Mouse (Mus musculus): ENCODE data around the gene Cul5. TPM values are rescaled to one million over a fixed set of nuclear protein-coding genes. Genes with fewer than 3 reads are reported as not detected.

Cul5 gene
- 10 to 100 TPM; 12.2 to 13.7 TPM for total RNA-seq (2023)

GRCm38 (mm10) chr9:53669680-53670219 lies at the start of gene Cul5:
Gene Cul5, minus strand, starts transcription at chr9:53670014.

DNA sequence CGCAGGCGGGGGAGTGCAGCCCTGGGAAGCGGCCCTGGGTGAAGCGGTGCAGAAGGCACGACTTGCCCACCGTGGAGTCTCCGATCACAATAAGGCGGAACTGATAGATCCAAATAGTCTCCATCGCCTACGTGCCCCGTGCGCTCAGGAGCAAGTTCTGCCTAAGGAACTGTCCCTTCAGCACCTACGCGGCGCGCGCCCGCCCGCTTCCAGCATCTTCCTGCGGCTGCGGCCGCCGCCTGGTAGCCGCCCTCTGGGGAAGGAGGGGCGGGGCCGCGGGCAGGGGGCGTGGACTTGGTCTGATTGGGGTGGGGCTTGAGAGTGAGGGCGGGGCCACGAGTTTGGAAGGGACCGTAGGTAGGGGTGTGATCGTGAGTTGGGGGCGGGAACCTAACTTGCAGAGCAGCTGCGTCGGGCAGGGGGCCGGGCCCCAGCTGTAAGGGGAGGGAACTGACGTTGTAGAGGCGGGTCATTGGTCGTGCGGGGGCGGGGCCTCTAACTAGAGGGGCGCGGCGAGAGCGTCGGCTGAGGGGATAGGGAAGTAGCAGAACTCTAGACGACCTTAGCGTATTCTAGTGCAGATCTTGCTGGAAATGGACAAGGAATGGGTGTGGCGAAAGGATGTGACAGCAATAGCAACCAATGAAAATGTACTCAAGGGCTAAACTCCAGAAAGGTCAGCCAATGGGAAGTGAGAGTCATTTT lies 36.3 kb upstream of the Cul5 start, which contains the start of gene Rab39:
Gene Rab39, minus strand, starts transcription at position 241 of the 705 bp plus-strand sequence.

DNA sequence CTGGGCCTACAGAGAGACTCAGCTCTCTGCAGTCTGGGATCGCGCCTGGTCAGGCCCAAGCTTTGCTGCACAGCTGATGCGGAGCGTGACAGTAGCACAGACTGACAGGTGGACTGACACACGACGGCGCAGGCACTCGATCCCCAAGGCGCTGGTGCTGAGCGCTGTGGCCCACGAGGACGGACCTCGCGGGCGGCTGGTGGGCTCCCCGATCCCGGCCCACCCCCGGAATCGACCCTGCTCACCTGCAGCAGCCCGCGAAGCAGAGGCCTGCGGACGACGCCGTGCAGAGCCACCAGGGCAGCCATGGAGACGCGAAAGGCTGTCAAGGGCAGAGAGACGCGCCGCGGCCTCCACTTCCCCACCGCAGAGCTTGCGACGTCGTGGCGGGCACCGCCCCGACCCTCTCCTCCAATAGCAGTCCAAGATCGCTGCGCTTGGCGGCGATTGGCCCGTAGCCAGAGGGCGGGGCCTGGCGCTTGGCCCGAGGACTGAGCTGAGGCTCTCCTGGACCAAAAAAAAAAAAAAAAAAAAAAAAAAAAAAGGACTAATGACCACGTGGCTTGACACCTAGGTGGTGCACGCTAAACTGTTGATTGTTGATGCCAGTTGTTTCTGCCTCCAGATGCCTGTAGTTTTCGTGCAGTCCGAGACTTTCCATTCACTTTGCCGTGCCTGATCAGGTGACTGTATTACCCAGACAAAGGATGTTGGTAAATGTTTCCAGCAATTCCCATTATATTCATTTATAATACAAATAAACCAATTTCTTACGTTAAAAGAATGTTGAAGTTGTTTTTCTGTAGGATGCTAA lies 59.6 kb downstream of the Cul5 start, which contains the start of gene Acat1:
Gene Acat1, minus strand, starts transcription at position 415 of the 814 bp plus-strand sequence.

Other genes starting within 250 kb of the Cul5 start
- 10 to 100 TPM in 1 of 2 experiments, 1 to 10 TPM in 1; 7.2 to 10.2 TPM for gene Atm, start 133.3 kb downstream of the Cul5 start, total RNA-seq (2023)
- gene Npat, start 133.0 kb downstream of the Cul5 start, total RNA-seq (2023): 10 to 100 TPM in 1 of 2 experiments, 1 to 10 TPM in 1; 9.9 to 12.4 TPM
- gene Acat1, start 59.6 kb downstream of the Cul5 start, total RNA-seq (2023): 10 to 100 TPM; 15.5 to 17.7 TPM
- gene Rab39, start 36.2 kb upstream of the Cul5 start, total RNA-seq (2023): under 1 TPM; 0.80 to 0.82 TPM
- not detected for gene Slc35f2, start 101.5 kb upstream of the Cul5 start, total RNA-seq (2023)
- not detected for gene Sln, start 180.2 kb upstream of the Cul5 start, total RNA-seq (2023)